Mouse (Mus musculus): ENCODE results near the gene Col17a1. TPM values are rescaled to one million over a fixed set of nuclear protein-coding genes. Genes with fewer than 3 reads are reported as not detected.
A peak's percentile ranks its signal among the peaks of the same experiment; 100 is the strongest.

The Col17a1 gene
- 0.26 and 0.66 TPM in 2 replicates for polyA plus RNA-seq (2016; fragmentation: Nextera tagmentation; extraction: Ambion mirVana)

- Histone ChIP-seq H3K9me3 (no peaks in the 10 kb centered on the region), H3K36me3 (no peaks in the 10 kb centered on the region), H3K27me3 (peaks cover 10% of the 10 kb centered on the region; the same call in 1 of the 2 replicates), H3K4me3 (no peak within 1 kb of the TSS), H3K9ac (replicated peaks) (no peak within 1 kb of the TSS), H3K4me1 (peaks cover 8% of the 10 kb centered on the region; the same call in 1 of the 2 replicates), H3K27ac (replicated peaks) (no peak within 1 kb of the TSS), H3K4me2 (replicated peaks) (no peak within 1 kb of the TSS)
- ATAC-seq (ENCODE audit: low FRiP score, low read depth), result no peak
- 81% methylated on average over 6 of the region's 6 CpGs for WGBS
Observed at GRCm38 (mm10) chr19:47691994-47692393, at the start of gene Col17a1. TSS of gene Col17a1 (minus strand) at chr19:47692094.

GRCm38 (mm10) chr19:47731931-47732330, 40.0 kb upstream of the Col17a1 start:
- peak overlapping the region; percentile 82 for H3K4me3 ChIP-seq
- H3K9me3 ChIP-seq, result no peaks in the 10 kb centered on the region
- H3K4me1 ChIP-seq, result peaks cover 13% of the 10 kb centered on the region; the same call in 1 of the 2 replicates
- H3K27ac ChIP-seq (replicated peaks), result peak overlapping the region; percentile 96
- H3K4me2 ChIP-seq (replicated peaks), result peak overlapping the region; percentile 71
- H3K36me3 ChIP-seq, result peaks cover 40% of the 10 kb centered on the region
- H3K27me3 ChIP-seq, result no peaks in the 10 kb centered on the region
- peak overlapping the region; percentile 78 for H3K9ac ChIP-seq (replicated peaks)
- peak; percentile 24 for ATAC-seq (ENCODE audit: low FRiP score, low read depth)
- WGBS, result 2% methylated on average over 12 of the region's 15 CpGs

DNA sequence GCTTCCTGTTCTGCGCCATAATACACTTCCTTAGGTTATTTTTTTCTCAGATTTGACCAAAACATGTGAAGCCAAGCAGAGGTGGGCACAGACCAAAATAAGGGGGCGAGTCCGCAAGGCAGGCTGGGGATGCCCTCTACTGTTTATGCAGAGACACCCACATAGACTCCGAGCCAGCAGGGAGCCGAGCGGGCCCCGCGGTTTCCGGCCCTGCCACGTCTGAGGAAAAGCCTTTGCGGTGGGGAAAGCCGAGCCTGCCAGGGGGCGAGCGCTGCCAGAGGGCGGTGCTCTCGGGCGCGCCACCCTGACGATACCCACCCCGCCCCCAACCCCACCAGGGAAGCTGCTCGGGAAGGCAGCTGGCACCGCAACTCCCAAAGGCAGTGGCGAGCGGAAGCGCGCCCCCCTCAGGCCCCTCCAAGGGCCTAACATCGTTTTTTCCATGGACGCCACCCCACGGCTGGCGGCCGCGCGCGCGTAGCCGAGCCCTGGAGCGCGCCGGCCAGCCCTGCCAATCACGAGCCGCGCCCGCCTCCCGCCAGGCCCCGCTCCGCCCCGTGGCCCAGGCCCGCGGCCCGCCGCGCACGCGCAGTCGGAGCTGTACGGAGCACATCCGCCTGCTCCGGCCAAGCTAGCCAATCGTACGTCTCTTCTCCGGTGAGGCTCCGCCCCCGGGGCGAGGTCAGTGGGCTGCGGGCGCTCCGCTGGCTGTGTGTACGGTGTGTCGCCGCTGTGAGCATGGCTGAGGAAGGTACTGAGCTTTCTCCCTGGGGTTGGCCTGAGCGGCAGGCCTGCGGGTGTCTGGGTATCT, 39.4 kb upstream of the Col17a1 start, which contains the start of gene Sfr1:
Gene Sfr1, plus strand, starts transcription at position 612 of the 811 bp plus-strand sequence.
- ATAC-seq (ENCODE audit: low FRiP score, low read depth), result peak; percentile 97
- H3K9ac ChIP-seq (replicated peaks), result peak within 1 kb of the TSS; percentile 78
- peaks cover 36% of the 10 kb centered on the region for H3K36me3 ChIP-seq
- under 1% methylated on average over 68 of the region's 72 CpGs for WGBS
- H3K4me1 ChIP-seq, result peaks cover 13% of the 10 kb centered on the region; the same call in 1 of the 2 replicates
- peak within 1 kb of the TSS; percentile 82 for H3K4me3 ChIP-seq
- H3K27ac ChIP-seq (replicated peaks), result peak within 1 kb of the TSS; percentile 96
- H3K4me2 ChIP-seq (replicated peaks), result peak within 1 kb of the TSS; percentile 71
- H3K9me3 ChIP-seq, result no peaks in the 10 kb centered on the region
- H3K27me3 ChIP-seq, result no peaks in the 10 kb centered on the region

DNA sequence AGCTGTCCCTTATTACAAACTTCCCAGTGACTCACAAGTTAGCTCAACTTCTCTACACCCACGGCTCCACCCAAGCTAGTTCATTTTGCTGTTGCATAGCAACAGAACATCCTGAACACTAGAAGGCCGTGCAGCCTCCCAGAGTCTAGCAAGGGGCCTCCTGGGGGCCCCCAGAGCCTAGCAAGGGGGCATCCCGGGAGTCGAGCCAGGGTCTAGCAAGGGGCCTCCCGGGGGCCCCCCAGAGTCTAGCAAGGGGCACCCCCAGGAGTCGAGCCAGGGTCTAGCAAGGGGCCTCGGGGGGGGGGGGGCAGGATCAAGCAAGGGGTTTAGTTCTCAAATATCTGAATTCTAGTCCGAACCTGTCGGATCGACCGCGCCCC, 38.8 kb upstream of the Col17a1 start:
- peaks cover 30% of the 10 kb centered on the region for H3K36me3 ChIP-seq
- peak; percentile 69 for ATAC-seq (ENCODE audit: low FRiP score, low read depth)
- no peaks in the 10 kb centered on the region for H3K27me3 ChIP-seq
- under 1% methylated on average over 12 of the region's 12 CpGs for WGBS
- H3K9ac ChIP-seq (replicated peaks), result peak overlapping the region; percentile 63
- peaks cover 13% of the 10 kb centered on the region; the same call in 1 of the 2 replicates for H3K4me1 ChIP-seq
- peak overlapping the region; percentile 96 for H3K27ac ChIP-seq (replicated peaks)
- H3K4me2 ChIP-seq (replicated peaks), result peak overlapping the region; percentile 71
- H3K4me3 ChIP-seq, result peak overlapping the region; percentile 82
- no peaks in the 10 kb centered on the region for H3K9me3 ChIP-seq

DNA sequence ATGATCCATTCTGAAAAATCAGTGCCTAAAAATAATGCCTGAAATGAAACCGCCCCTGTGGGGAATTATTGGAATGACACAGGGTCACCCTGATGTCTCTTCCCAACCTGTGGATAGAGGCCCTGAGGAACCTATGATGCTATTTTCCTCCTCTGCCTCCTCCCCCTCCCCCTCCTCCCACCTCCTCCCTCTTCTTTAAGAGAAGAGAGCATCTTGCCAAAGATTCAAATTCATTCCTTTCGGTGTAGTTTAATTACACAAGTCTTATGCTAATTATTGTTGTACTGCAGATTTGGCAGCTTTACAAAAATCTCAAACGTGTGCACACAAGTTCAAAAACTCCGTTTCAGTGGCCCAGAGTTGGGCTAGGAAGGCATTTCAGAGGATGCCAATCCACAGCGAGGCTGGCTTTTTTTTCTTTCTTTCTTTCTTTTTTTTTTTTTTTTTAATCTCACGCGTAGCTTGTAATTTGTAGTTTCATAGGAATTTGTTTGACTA, 33.8 kb upstream of the Col17a1 start:
- Histone ChIP-seq H3K4me1 (peaks cover 7% of the 10 kb centered on the region; the same call in 1 of the 2 replicates), H3K4me2 (replicated peaks) (no peak overlapping the region), H3K9ac (replicated peaks) (no peak overlapping the region), H3K27ac (replicated peaks) (no peak overlapping the region), H3K36me3 (no peaks in the 10 kb centered on the region), H3K27me3 (no peaks in the 10 kb centered on the region), H3K4me3 (no peak overlapping the region), H3K9me3 (no peaks in the 10 kb centered on the region)
- ATAC-seq (ENCODE audit: low FRiP score, low read depth), result no peak
- 78% methylated on average over 7 of the region's 7 CpGs for WGBS

- no peak overlapping the region for H3K4me2 ChIP-seq (replicated peaks)
- no peaks in the 10 kb centered on the region for H3K27me3 ChIP-seq
- no peak overlapping the region for H3K27ac ChIP-seq (replicated peaks)
- no peak overlapping the region for H3K9ac ChIP-seq (replicated peaks)
- H3K36me3 ChIP-seq, result no peaks in the 10 kb centered on the region
- no peak for ATAC-seq (ENCODE audit: low FRiP score, low read depth)
- H3K9me3 ChIP-seq, result no peaks in the 10 kb centered on the region
- H3K4me3 ChIP-seq, result no peak overlapping the region
- H3K4me1 ChIP-seq, result no peaks in the 10 kb centered on the region
- 81% methylated on average over 4 of the region's 4 CpGs for WGBS
Observed at GRCm38 (mm10) chr19:47724903-47725302, 33.0 kb upstream of the Col17a1 start.

DNA sequence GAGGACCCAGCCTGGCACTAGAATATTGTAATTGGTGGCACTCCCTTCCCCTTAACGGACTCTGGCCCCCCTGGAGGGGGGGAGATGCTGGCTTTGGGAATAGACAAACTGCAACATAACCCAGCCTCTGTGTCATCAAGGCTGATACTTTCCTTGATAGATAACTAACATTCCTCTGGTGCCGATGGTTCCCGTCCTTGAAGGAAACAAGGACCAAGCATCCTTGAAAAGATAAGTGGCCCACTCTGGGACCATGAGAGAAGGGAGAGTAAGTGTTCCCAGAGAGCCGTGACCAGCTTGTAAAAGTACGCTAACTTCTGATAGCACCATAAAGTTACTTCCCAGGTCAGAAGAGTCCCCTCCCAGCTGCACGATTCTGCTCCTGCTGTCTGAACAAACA, 30.6 kb upstream of the Col17a1 start:
- Histone ChIP-seq H3K36me3 (no peaks in the 10 kb centered on the region), H3K9me3 (no peaks in the 10 kb centered on the region), H3K4me3 (no peak overlapping the region), H3K4me2 (replicated peaks) (no peak overlapping the region), H3K27me3 (no peaks in the 10 kb centered on the region), H3K4me1 (no peaks in the 10 kb centered on the region), H3K27ac (replicated peaks) (no peak overlapping the region), H3K9ac (replicated peaks) (no peak overlapping the region)
- 81% methylated on average over 6 of the region's 6 CpGs for WGBS
- ATAC-seq (ENCODE audit: low FRiP score, low read depth), result no peak

DNA sequence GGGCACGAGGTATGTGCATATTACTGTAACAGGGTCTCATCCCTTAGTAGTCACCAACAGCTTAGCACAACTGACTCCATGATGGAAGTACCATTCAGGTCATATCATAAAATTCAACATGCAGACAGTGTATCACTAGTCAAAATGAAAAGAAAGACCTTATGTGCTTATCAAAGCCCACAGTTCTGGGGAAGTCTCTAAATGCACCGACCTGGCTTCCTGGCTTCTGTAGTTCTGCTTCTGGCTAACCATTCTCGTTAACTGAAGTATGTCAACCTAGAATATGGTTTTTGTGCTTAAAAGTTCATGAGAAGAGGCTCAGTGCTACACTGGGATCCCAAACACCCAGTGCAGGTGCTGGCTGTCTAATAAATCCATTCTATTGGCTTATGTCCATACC, 27.3 kb upstream of the Col17a1 start:
- no peak overlapping the region for H3K27ac ChIP-seq (replicated peaks)
- no peak overlapping the region for H3K4me3 ChIP-seq
- ATAC-seq (ENCODE audit: low FRiP score, low read depth), result no peak
- no peak overlapping the region for H3K9ac ChIP-seq (replicated peaks)
- no peaks in the 10 kb centered on the region for H3K4me1 ChIP-seq
- no peaks in the 10 kb centered on the region for H3K9me3 ChIP-seq
- no peaks in the 10 kb centered on the region for H3K36me3 ChIP-seq
- no peak overlapping the region for H3K4me2 ChIP-seq (replicated peaks)
- 86% methylated on average over 3 of the region's 3 CpGs for WGBS
- no peaks in the 10 kb centered on the region for H3K27me3 ChIP-seq

GRCm38 (mm10) chr19:47716144-47716543, 24.2 kb upstream of the Col17a1 start:
- no peaks in the 10 kb centered on the region for H3K36me3 ChIP-seq
- 74% methylated on average over 2 of the region's 2 CpGs for WGBS
- no peak overlapping the region for H3K4me2 ChIP-seq (replicated peaks)
- H3K27me3 ChIP-seq, result no peaks in the 10 kb centered on the region
- no peak for ATAC-seq (ENCODE audit: low FRiP score, low read depth)
- no peak overlapping the region for H3K27ac ChIP-seq (replicated peaks)
- H3K4me1 ChIP-seq, result no peaks in the 10 kb centered on the region
- no peaks in the 10 kb centered on the region for H3K9me3 ChIP-seq
- H3K9ac ChIP-seq (replicated peaks), result no peak overlapping the region
- no peak overlapping the region for H3K4me3 ChIP-seq

DNA sequence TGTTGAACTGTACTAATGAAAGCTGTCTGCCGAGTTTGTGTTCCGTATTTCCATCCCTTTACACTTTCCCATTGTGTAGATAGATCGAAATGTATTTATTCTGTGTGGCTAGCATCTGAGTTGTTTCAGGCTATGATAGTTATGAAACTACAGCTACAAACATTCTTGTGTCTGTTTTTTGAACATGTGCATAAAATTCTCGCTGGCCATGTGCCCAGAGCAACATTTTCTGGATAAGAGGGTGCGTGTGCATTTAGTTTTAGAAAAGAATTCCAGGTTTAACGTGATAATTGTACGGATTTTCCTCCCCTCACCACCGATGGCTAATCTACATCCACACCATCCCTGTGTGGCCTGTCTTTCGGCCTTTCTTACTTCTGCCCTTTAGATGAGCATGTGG, 21.6 kb upstream of the Col17a1 start:
- no peak for ATAC-seq (ENCODE audit: low FRiP score, low read depth)
- Histone ChIP-seq H3K9ac (replicated peaks) (no peak overlapping the region), H3K27ac (replicated peaks) (no peak overlapping the region), H3K4me3 (no peak overlapping the region), H3K9me3 (no peaks in the 10 kb centered on the region), H3K4me1 (no peaks in the 10 kb centered on the region), H3K36me3 (no peaks in the 10 kb centered on the region), H3K27me3 (no peaks in the 10 kb centered on the region), H3K4me2 (replicated peaks) (no peak overlapping the region)
- 87% methylated on average over 9 of the region's 9 CpGs for WGBS

DNA sequence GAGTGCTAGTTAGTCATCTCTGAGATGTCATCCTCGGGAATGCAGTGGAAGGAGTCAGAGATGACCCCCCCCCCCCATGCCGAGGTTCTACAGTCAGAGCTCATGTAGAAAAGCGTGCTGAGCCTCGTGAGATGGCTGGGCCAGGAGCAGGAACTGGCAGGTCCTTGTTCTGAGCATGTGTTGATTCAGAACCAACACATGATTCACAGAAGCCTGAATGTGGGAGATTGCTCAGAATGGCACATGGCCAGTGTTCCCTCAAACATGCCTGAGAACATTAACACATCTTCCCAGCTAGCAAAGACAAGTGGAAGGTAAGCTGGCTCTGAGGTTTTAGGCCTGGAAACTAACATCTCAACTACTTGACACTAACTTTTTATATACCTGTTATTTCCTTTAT, 18.5 kb upstream of the Col17a1 start:
- 87% methylated on average over 4 of the region's 4 CpGs for WGBS
- no peak for ATAC-seq (ENCODE audit: low FRiP score, low read depth)
- no peak overlapping the region for H3K9ac ChIP-seq (replicated peaks)
- H3K9me3 ChIP-seq, result no peaks in the 10 kb centered on the region
- H3K4me3 ChIP-seq, result no peak overlapping the region
- H3K4me1 ChIP-seq, result no peaks in the 10 kb centered on the region
- no peaks in the 10 kb centered on the region for H3K36me3 ChIP-seq
- no peak overlapping the region for H3K27ac ChIP-seq (replicated peaks)
- no peak overlapping the region for H3K4me2 ChIP-seq (replicated peaks)
- no peaks in the 10 kb centered on the region for H3K27me3 ChIP-seq

- Histone ChIP-seq H3K9ac (replicated peaks) (no peak overlapping the region), H3K27me3 (no peaks in the 10 kb centered on the region), H3K27ac (replicated peaks) (no peak overlapping the region), H3K4me2 (replicated peaks) (no peak overlapping the region), H3K36me3 (no peaks in the 10 kb centered on the region), H3K4me1 (0 out of 2 replicates have a peak, but pooled peaks cover 4% of the 10 kb centered on the region), H3K4me3 (no peak overlapping the region), H3K9me3 (no peaks in the 10 kb centered on the region)
- no peak for ATAC-seq (ENCODE audit: low FRiP score, low read depth)
- WGBS, result 92% methylated on average over 8 of the region's 8 CpGs
Observed at GRCm38 (mm10) chr19:47705772-47706309, 13.9 kb upstream of the Col17a1 start.
